Mouse (Mus musculus): Measurements from ENCODE around the gene AC170998.1.

- TF ChIP-seq CTCF (IDR thresholded peaks at IDR 0.05; ENCODE audit: control insufficient read depth, insufficient read depth, low read length), result no peak
- TF ChIP-seq POLR2A (IDR thresholded peaks at IDR 0.05; ENCODE audit: borderline replicate concordance, control insufficient read depth, low read depth, low read length), result no peak
These were observed 16.9 kb upstream of the AC170998.1 start for GRCm38 (mm10) chr17:28708989-28709388.

Data from bone marrow, adult 2 months (tissue).